Comparison of ENCODE assay signal across 9 mouse cellular contexts in the genomic region with DNA sequence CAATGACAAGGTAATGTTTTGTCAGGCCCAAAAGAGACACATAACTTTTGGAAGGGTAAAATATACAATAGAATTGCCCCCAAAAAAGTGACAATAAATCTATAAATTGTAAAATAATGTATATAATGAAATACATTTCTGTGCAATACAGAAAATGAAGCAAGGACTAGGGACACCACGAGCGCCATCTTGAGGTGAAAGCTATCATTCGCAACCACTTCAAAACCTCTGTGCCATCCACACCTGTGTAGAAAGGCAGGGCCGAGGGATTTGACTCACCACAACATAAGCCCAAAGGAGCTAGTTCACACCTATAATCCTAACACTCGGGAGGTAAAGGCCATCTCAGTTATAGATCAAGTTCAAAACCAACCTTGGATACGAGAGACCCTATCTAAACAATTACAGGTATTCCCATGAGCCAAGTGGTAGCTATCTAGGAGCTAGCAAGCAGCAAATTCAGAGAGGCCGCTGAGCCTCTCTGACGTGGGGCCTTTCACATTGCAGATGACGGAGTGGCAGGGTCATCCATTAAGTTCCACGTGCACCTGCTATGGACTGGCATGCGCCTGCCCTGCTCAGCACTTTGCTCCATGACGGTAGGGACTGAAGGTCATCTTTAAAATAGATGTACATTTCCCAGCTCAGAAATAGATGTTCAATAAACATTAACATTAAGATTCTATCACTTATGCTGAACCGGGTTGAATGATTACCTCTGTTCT.
DNase-seq lines count a peak whose midpoint lies in the region; ATAC-seq and TF ChIP-seq lines count a peak whose summit lies in the region.
"Had no signal": no experiment of that assay in that cellular context is flagged by ENCODE, and none has a peak within 500 bp of the region (broad histone marks: within the 10 kb centered on the region; RNA-seq: fewer than 3 reads in every experiment).

No protein-coding gene starts in this region.

- no peak overlapping the region for H3K4me3 ChIP-seq in limb, embryonic 11.5 days (ENCODE audit: low read depth, low read length)
- H3K4me3 ChIP-seq in limb, embryonic 10.5 days: no peak overlapping the region
- no peak overlapping the region for H3K4me3 ChIP-seq in ES-Bruce4 (ENCODE audit: low read depth, low read length)
- no peak overlapping the region for H3K4me3 ChIP-seq in limb, embryonic 14.5 days (replicated peaks; ENCODE audit: low read length)
- H3K4me3 ChIP-seq: kidney, embryonic 15.5 days had no signal

- no peak for TF ChIP-seq POLR2A in ES-Bruce4 (IDR thresholded peaks at IDR 0.05; ENCODE audit: insufficient read depth, low read length)
- no peak for TF ChIP-seq POLR2A in limb, embryonic 14.5 days (IDR thresholded peaks at IDR 0.05; ENCODE audit: borderline replicate concordance, extremely low read depth, insufficient read depth, insufficient read length)

- no peak overlapping the region for H3K9ac ChIP-seq in limb, embryonic 11.5 days (ENCODE audit: low read length)
- H3K9ac ChIP-seq in ES-Bruce4 (ENCODE audit: low read depth, poor library complexity, severe bottlenecking): no peak overlapping the region
- no peak overlapping the region for H3K9ac ChIP-seq in limb, embryonic 14.5 days (ENCODE audit: low read depth, low read length, severe bottlenecking)
- H3K9ac ChIP-seq: kidney, embryonic 15.5 days had no signal

- peak; percentile 6 to 18 for DNase-seq in cerebellum, postnatal 10 days
- DNase-seq in cerebellum, postnatal 36 days: no peak
- DNase-seq in limb, embryonic 11.5 days (ENCODE audit: low spot score): peak; percentile 37
- DNase-seq in limb, embryonic 10.5 days (ENCODE audit: low spot score): no peak
- peak; percentile 24 for DNase-seq in limb, embryonic 14.5 days (ENCODE audit: low spot score)
- DNase-seq in urinary bladder, postnatal 14 days (ENCODE audit: low spot score): no peak
- no peak for DNase-seq in adrenal gland, postnatal 10 days

- no peaks in the 10 kb centered on the region for H3K36me3 ChIP-seq in limb, embryonic 11.5 days (ENCODE audit: control insufficient read depth, insufficient read depth, low read length)
- H3K36me3 ChIP-seq in limb, embryonic 10.5 days: no peaks in the 10 kb centered on the region
- H3K36me3 ChIP-seq in ES-Bruce4 (ENCODE audit: control insufficient read depth, insufficient read depth, low read length, poor library complexity, severe bottlenecking): no peaks in the 10 kb centered on the region
- no peaks in the 10 kb centered on the region for H3K36me3 ChIP-seq in limb, embryonic 14.5 days (ENCODE audit: control insufficient read depth, insufficient read depth, low read length)
- H3K36me3 ChIP-seq: kidney, embryonic 15.5 days had no signal

- no peak overlapping the region for H3K27ac ChIP-seq in limb, embryonic 11.5 days (replicated peaks; ENCODE audit: low read depth, low read length)
- H3K27ac ChIP-seq in limb, embryonic 10.5 days: no peak overlapping the region
- H3K27ac ChIP-seq in ES-Bruce4 (ENCODE audit: insufficient read depth, low read length): no peak overlapping the region
- H3K27ac ChIP-seq in limb, embryonic 14.5 days (replicated peaks; ENCODE audit: low read depth, low read length): no peak overlapping the region
- H3K27ac ChIP-seq: kidney, embryonic 15.5 days had no signal

- H3K4me1 ChIP-seq in limb, embryonic 11.5 days (ENCODE audit: control insufficient read depth, insufficient read depth, low read length): no peaks in the 10 kb centered on the region
- H3K4me1 ChIP-seq in limb, embryonic 10.5 days: no peaks in the 10 kb centered on the region
- no peaks in the 10 kb centered on the region for H3K4me1 ChIP-seq in ES-Bruce4 (ENCODE audit: control insufficient read depth, insufficient read depth, low read length)
- no peaks in the 10 kb centered on the region for H3K4me1 ChIP-seq in limb, embryonic 14.5 days (ENCODE audit: control insufficient read depth, insufficient read depth, low read length)
- H3K4me1 ChIP-seq: kidney, embryonic 15.5 days had no signal

- no peak for ATAC-seq in limb, embryonic 11.5 days (ENCODE audit: insufficient number of reproducible peaks, low FRiP score, low TSS enrichment, low read depth)
- no peak for ATAC-seq in limb, embryonic 14.5 days (ENCODE audit: low FRiP score, low read depth)

- H3K27me3 ChIP-seq in limb, embryonic 11.5 days (ENCODE audit: control insufficient read depth, insufficient read depth, low read length): no peaks in the 10 kb centered on the region
- H3K27me3 ChIP-seq in limb, embryonic 10.5 days (ENCODE audit: low read depth, poor library complexity, severe bottlenecking): no peaks in the 10 kb centered on the region
- H3K27me3 ChIP-seq in ES-Bruce4 (ENCODE audit: control insufficient read depth, insufficient read depth, low read length, poor library complexity, severe bottlenecking): no peaks in the 10 kb centered on the region
- H3K27me3 ChIP-seq in limb, embryonic 14.5 days (ENCODE audit: control insufficient read depth, insufficient read depth, low read length): no peaks in the 10 kb centered on the region
- H3K27me3 ChIP-seq: kidney, embryonic 15.5 days had no signal

- no peak for TF ChIP-seq EP300 in ES-Bruce4 (IDR thresholded peaks at IDR 0.05; ENCODE audit: insufficient read depth, low read depth, low read length)

- H3K9me3 ChIP-seq in limb, embryonic 11.5 days (ENCODE audit: control insufficient read depth, low read length): no peaks in the 10 kb centered on the region
- no peaks in the 10 kb centered on the region for H3K9me3 ChIP-seq in limb, embryonic 10.5 days (replicated peaks)
- no peaks in the 10 kb centered on the region for H3K9me3 ChIP-seq in ES-Bruce4 (replicated peaks; ENCODE audit: control insufficient read depth, insufficient read depth, low read length, poor library complexity, severe bottlenecking)
- no peaks in the 10 kb centered on the region for H3K9me3 ChIP-seq in limb, embryonic 14.5 days (ENCODE audit: control insufficient read depth, low read length)
- H3K9me3 ChIP-seq: kidney, embryonic 15.5 days had no signal

- WGBS in limb, embryonic 11.5 days: 66% methylated on average over 13 of the region's 13 CpGs
- WGBS in limb, embryonic 10.5 days: 67% methylated on average over 13 of the region's 13 CpGs
- WGBS in limb, embryonic 14.5 days: 56% methylated on average over 13 of the region's 13 CpGs

- TF ChIP-seq CTCF in ES-Bruce4 (IDR thresholded peaks at IDR 0.05; ENCODE audit: low read depth, low read length): peak; percentile 36

- no peak overlapping the region for H3K4me2 ChIP-seq in limb, embryonic 11.5 days (ENCODE audit: low read depth, severe bottlenecking)
- no peak overlapping the region for H3K4me2 ChIP-seq in limb, embryonic 14.5 days (replicated peaks; ENCODE audit: low read depth, low read length, severe bottlenecking)
- H3K4me2 ChIP-seq: kidney, embryonic 15.5 days had no signal

Comparison
In these comparisons a context has a peak if more than half of its experiments do, and no peak if none do; other contexts are left out.
1. DNase-seq: peak in cerebellum, postnatal 10 days (2 of 2), limb, embryonic 11.5 days (single experiment) and limb, embryonic 14.5 days (single experiment); none in cerebellum, postnatal 36 days (0 of 2), limb, embryonic 10.5 days (single experiment), urinary bladder, postnatal 14 days (single experiment) and adrenal gland, postnatal 10 days (single experiment).